Mouse (Mus musculus): Measurements from ENCODE around the gene Pla2g3.

The Pla2g3 gene

GRCm38 (mm10) chr11:3535406-3535986, 47.4 kb downstream of the Pla2g3 start:
- intact Hi-C loops (cut with DNase I), result loop anchor here (2.0 to 10.0 kb wide), 4 partner anchors 37 to 167 kb away; no protein-coding TSS in a partner anchor

- intact Hi-C loops (cut with DNase I), result loop anchor here (5.0 to 10.0 kb wide), 3 partner anchors 36 to 166 kb away; no protein-coding TSS in a partner anchor
Measured at GRCm38 (mm10) chr11:3536082-3536481, 48.0 kb downstream of the Pla2g3 start.

- intact Hi-C loops (cut with DNase I), result loop anchor here (5.0 to 10.0 kb wide), 3 partner anchors 35 to 165 kb away; no protein-coding TSS in a partner anchor
Measured at GRCm38 (mm10) chr11:3536745-3537333, 48.8 kb downstream of the Pla2g3 start.

- intact Hi-C loops (cut with DNase I), result loop anchor here (5.0 to 10.0 kb wide), 3 partner anchors 35 to 165 kb away; no protein-coding TSS in a partner anchor
Measured at GRCm38 (mm10) chr11:3537711-3538110, 49.6 kb downstream of the Pla2g3 start.

GRCm38 (mm10) chr11:3538341-3538740, 50.3 kb downstream of the Pla2g3 start:
- intact Hi-C loops (cut with DNase I), result loop anchor here (5.0 to 10.0 kb wide), 3 partner anchors 34 to 164 kb away; no protein-coding TSS in a partner anchor

- intact Hi-C loops (cut with DNase I), result loop anchor here (5.0 to 10.0 kb wide), 3 partner anchors 33 to 163 kb away; no protein-coding TSS in a partner anchor
Measured at GRCm38 (mm10) chr11:3539111-3539825, 51.2 kb downstream of the Pla2g3 start.

- intact Hi-C loops (cut with DNase I), result loop anchor here (5.0 to 10.0 kb wide), 3 partner anchors 32 to 162 kb away; no protein-coding TSS in a partner anchor
Measured at GRCm38 (mm10) chr11:3539826-3540196, 51.7 kb downstream of the Pla2g3 start.

- intact Hi-C loops (cut with DNase I), result no loop called here
Measured at GRCm38 (mm10) chr11:3540451-3541085, 52.5 kb downstream of the Pla2g3 start, which contains the start of gene Smtn. TSS of gene Smtn (minus strand) at chr11:3540612.

GRCm38 (mm10) chr11:3541932-3542331, 53.8 kb downstream of the Pla2g3 start:
- intact Hi-C loops (cut with DNase I), result no loop called here

- intact Hi-C loops (cut with DNase I), result no loop called here
Measured at GRCm38 (mm10) chr11:3543001-3543400, 54.9 kb downstream of the Pla2g3 start.

GRCm38 (mm10) chr11:3544409-3544808, 56.3 kb downstream of the Pla2g3 start:
- intact Hi-C loops (cut with DNase I), result no loop called here

GRCm38 (mm10) chr11:3545531-3546241, 57.6 kb downstream of the Pla2g3 start:
- intact Hi-C loops (cut with DNase I), result no loop called here

GRCm38 (mm10) chr11:3546242-3546562, 58.1 kb downstream of the Pla2g3 start:
- intact Hi-C loops (cut with DNase I), result no loop called here

GRCm38 (mm10) chr11:3547047-3547446, 59.0 kb downstream of the Pla2g3 start:
- intact Hi-C loops (cut with DNase I), result no loop called here

- intact Hi-C loops (cut with DNase I), result no loop called here
Measured at GRCm38 (mm10) chr11:3547969-3548368, 59.9 kb downstream of the Pla2g3 start.

GRCm38 (mm10) chr11:3548564-3549295, 60.6 kb downstream of the Pla2g3 start:
- intact Hi-C loops (cut with DNase I), result no loop called here
